Mouse (Mus musculus): ENCODE measurements around the gene Rgs6. TPM values are rescaled to one million over a fixed set of nuclear protein-coding genes. Genes with fewer than 3 reads are reported as not detected.

Gene Rgs6
- total RNA-seq (2022): 10 to 100 TPM; 53.0 to 63.9 (median 62.2) TPM

GRCm38 (mm10) chr12:82588017-82588416, at the start of gene Rgs6:
Gene Rgs6 (plus strand): TSS chr12:82588292.
- no peak for DNase-seq (ENCODE audit: low spot score in 2 of 2)

- no peak for DNase-seq (ENCODE audit: low spot score in 2 of 2)
Observed at GRCm38 (mm10) chr12:82547127-82547526, 41.0 kb upstream of the Rgs6 start.

GRCm38 (mm10) chr12:82549228-82549627, 38.9 kb upstream of the Rgs6 start:
- DNase-seq (ENCODE audit: low spot score in 2 of 2): no peak

GRCm38 (mm10) chr12:82550076-82550475, 38.0 kb upstream of the Rgs6 start:
- no peak for DNase-seq (ENCODE audit: low spot score in 2 of 2)

GRCm38 (mm10) chr12:82552376-82552775, 35.7 kb upstream of the Rgs6 start:
- no peak for DNase-seq (ENCODE audit: low spot score in 2 of 2)

GRCm38 (mm10) chr12:82562916-82563315, 25.2 kb upstream of the Rgs6 start:
- no peak for DNase-seq (ENCODE audit: low spot score in 2 of 2)

GRCm38 (mm10) chr12:82568370-82568769, 19.7 kb upstream of the Rgs6 start:
- DNase-seq (ENCODE audit: low spot score in 2 of 2): no peak

GRCm38 (mm10) chr12:82572706-82573105, 15.4 kb upstream of the Rgs6 start:
- DNase-seq (ENCODE audit: low spot score in 2 of 2): peak; percentile 3 to 47

- no peak for DNase-seq (ENCODE audit: low spot score in 2 of 2)
Observed at GRCm38 (mm10) chr12:82586592-82586991, 1.5 kb upstream of the Rgs6 start.

- DNase-seq (ENCODE audit: low spot score in 2 of 2): no peak
Observed at GRCm38 (mm10) chr12:82587348-82587895, 670 bp upstream of the Rgs6 start.

- no peak for DNase-seq (ENCODE audit: low spot score in 2 of 2)
Observed at GRCm38 (mm10) chr12:82588846-82589630, 946 bp downstream of the Rgs6 start.

- no peak for DNase-seq (ENCODE audit: low spot score in 2 of 2)
Observed at GRCm38 (mm10) chr12:82599011-82599410, 10.9 kb downstream of the Rgs6 start.

- DNase-seq (ENCODE audit: low spot score in 2 of 2): no peak
Observed at GRCm38 (mm10) chr12:82600406-82600805, 12.3 kb downstream of the Rgs6 start.

- DNase-seq (ENCODE audit: low spot score in 2 of 2): no peak
Observed at GRCm38 (mm10) chr12:82602823-82603222, 14.7 kb downstream of the Rgs6 start.

GRCm38 (mm10) chr12:82603308-82603707, 15.2 kb downstream of the Rgs6 start:
- DNase-seq (ENCODE audit: low spot score in 2 of 2): no peak

- no peak for DNase-seq (ENCODE audit: low spot score in 2 of 2)
Observed at GRCm38 (mm10) chr12:82603979-82604378, 15.9 kb downstream of the Rgs6 start.

GRCm38 (mm10) chr12:82612769-82613660, 24.9 kb downstream of the Rgs6 start:
- no peak for DNase-seq (ENCODE audit: low spot score in 2 of 2)

GRCm38 (mm10) chr12:82616486-82616812, 28.4 kb downstream of the Rgs6 start:
- DNase-seq (ENCODE audit: low spot score in 2 of 2): peak in 1 of 2 experiments; percentile 34

- DNase-seq (ENCODE audit: low spot score in 2 of 2): peak; percentile 38 to 55
Observed at GRCm38 (mm10) chr12:82616813-82617681, 29.0 kb downstream of the Rgs6 start.

GRCm38 (mm10) chr12:82617682-82618370, 29.7 kb downstream of the Rgs6 start:
- peak in 1 of 2 experiments; percentile 3 for DNase-seq (ENCODE audit: low spot score in 2 of 2)

GRCm38 (mm10) chr12:82640441-82640840, 52.3 kb downstream of the Rgs6 start:
- DNase-seq (ENCODE audit: low spot score in 2 of 2): no peak
